Mouse (Mus musculus): ENCODE data around the gene Pnkd.

The Pnkd gene

DNA sequence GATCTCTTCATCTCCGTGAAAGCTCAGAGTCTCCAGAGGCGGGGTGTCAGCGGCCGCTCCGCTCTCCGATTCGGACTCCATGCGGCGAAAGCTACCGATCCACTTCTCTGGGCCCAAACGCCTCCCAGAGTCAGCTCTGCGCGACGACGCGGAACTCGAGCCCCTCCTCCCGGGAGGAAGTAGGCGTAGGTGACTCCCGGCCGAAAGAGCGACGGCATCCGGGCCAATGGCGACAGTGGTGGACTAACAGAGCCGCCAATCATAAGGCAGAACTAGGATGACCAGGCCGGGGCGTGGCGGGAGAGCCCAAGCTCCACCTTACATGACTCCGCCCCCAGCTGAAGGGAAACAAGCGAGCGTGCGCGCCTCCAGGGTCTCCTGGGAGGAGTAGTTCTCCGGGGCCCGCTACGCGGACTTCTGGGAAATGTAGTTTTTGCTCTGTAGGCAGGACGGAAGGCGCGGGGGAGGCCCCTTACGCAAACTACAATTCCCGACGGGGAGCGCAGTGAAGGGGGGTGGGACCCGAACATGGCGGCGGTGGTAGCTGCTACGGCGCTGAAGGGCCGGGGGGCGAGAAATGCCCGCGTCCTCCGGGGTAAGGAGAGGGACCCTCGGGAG, at the start of gene Pnkd, which contains the start of gene Aamp:
TSS of gene Pnkd (plus strand) at position 388 of the 618 bp plus-strand sequence.
TSS of gene Aamp (minus strand) at position 196 of the 618 bp plus-strand sequence.
- DNase-seq (ENCODE audit: low spot score), result peak; percentile 97

- peak; percentile 96 for DNase-seq (ENCODE audit: low spot score)
Measured at GRCm38 (mm10) chr1:74235938-74236589, 48.7 kb upstream of the Pnkd start, which contains the start of gene Arpc2. TSS of gene Arpc2 (plus strand) at chr1:74236084.

GRCm38 (mm10) chr1:74236590-74237317, 48.0 kb upstream of the Pnkd start:
- no peak for DNase-seq (ENCODE audit: low spot score)

- no peak for DNase-seq (ENCODE audit: low spot score)
Measured at GRCm38 (mm10) chr1:74237671-74238070, 47.1 kb upstream of the Pnkd start.

DNA sequence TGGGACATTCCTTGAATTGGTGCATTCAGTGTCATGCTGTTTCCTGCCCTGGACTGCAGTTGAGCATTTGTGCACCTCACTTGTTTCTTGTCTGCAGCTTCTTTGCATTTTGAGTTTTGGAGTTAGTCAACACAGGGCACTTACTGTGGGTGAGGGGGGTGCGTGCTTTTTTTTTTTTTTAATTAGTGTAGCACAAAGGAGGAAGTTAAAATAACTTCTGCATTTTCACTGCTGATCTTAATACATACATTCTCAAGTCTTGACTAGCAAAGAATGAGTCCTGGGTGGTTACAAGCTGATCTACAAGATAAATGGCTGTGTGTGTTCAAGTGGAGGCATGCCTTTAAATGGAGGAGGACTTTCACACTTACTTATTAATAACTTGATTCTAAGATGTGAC, 46.6 kb upstream of the Pnkd start:
- DNase-seq (ENCODE audit: low spot score), result no peak

- DNase-seq (ENCODE audit: low spot score), result no peak
Measured at GRCm38 (mm10) chr1:74239162-74239561, 45.6 kb upstream of the Pnkd start.

GRCm38 (mm10) chr1:74239618-74240017, 45.1 kb upstream of the Pnkd start:
- no peak for DNase-seq (ENCODE audit: low spot score)

DNA sequence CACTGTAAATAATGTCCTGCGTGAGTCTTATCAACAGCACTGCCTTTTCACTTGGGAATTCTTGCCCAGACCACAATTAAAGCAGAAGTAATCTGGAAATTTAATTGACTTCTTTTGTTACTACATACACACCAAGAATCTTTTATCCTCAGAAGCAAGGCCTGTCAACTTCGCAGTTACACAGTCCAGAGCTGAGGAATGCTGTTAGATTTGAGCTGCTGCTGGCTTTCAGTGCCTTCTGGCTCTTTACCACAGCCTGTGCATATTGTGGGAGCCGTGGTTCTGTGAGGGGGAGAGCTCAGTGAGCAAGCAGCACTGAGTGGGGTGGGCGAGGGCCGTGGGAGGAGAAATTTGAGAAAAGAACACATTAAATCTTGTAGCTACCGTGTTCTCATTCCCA, 44.4 kb upstream of the Pnkd start:
- DNase-seq (ENCODE audit: low spot score), result no peak

GRCm38 (mm10) chr1:74240832-74241231, 43.9 kb upstream of the Pnkd start:
- DNase-seq (ENCODE audit: low spot score), result no peak

GRCm38 (mm10) chr1:74245525-74245924, 39.2 kb upstream of the Pnkd start:
- no peak for DNase-seq (ENCODE audit: low spot score)

DNA sequence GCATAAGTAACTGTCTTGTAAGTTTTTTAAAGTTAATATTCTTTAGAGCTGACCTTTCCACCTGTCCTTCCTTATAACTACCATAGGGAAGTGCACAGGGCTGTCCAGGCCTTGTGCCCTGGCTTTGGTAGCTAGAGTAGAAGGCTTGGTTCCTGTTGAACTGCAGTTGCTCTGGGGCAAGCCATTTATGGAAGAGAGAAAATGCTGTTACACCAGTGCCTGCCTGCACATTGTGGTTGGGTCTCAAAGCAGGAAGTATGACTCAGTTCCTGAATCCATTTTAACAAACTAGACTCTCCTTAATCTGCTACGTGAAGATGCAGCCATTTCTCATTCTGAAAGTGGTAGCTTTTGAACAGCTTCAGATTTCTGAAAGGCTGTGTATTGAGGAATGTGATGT, 35.9 kb upstream of the Pnkd start:
- no peak for DNase-seq (ENCODE audit: low spot score)

DNA sequence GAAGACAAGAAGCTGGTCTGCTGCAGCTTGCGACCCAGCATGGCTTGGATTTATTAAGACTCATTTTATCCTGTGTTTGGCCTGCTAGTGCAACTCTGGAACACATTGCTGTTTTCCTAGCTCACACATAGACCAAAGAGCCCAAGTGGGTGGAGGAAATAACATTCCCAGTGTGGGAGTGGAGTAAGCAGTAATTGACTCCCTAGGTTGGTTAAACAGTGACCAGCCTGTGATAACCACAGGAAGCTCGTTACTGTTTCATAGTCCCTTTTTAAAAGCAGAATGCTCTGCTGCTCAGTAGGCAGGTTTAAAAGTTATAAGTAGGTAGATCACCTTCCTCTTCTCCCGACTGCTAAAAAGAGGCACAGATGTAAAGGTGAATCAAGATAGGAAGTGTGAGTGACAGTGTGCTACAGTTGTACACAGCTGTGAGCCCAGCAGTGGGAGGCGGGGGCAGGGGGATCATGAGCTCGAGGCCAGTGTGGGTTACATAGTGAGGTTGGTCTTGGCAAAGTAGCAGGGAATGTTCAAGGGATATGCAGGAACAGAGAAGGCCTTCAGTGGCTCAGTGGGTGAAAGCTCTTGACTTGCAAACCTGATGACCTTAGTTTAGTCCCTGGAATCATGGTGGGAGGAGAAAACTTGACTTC, 35.3 kb upstream of the Pnkd start:
- no peak for DNase-seq (ENCODE audit: low spot score)

- no peak for DNase-seq (ENCODE audit: low spot score)
Measured at GRCm38 (mm10) chr1:74250096-74250495, 34.6 kb upstream of the Pnkd start.

DNA sequence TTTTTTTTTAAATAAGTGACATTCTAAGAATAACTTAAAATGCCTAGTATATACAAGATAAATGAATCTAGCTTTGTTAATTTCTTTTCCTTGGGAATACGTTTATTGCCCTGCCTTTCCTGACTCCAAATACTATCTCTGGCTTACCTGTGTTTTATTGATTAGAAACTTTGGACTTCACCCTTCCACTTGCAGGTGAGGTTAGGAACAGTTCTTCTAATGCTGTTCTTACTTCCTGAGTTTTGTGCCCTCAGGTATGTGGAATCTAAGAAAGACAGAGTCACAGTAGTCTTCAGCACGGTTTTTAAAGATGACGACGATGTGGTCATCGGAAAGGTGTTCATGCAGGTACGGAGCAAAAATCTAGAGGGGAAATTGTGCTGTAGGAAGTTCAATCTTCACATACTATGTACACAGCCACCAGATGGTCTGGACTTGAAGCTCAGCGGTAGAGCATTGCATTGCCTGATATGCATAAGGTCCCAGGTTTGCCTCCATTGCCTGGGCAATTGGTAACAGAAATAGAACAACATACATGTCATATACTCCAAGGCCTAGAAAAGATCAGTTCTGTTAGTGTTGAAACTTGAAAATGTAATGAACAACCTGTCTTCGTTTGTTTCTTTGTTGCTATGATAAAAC, 28.9 kb upstream of the Pnkd start:
- no peak for DNase-seq (ENCODE audit: low spot score)

DNA sequence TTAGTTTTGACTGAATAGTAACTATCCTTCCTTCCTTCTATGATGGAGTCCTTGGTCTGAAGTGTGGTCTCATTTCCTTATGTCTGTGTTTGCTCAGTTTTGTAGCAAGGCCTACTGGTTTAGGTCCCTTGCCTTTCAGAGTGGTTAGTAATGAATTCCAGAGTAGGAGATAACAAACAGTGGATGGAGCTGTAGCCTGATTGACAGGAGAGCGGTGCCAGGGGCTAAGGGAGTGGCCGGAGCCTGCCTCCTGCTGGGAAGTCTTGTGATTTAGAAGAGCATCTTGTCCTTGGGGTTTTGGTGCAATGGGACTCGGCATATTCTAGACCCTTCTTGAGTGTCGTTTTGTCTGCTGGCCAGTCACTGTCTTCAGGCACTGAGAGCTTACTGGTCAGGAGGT, 27.9 kb upstream of the Pnkd start:
- DNase-seq (ENCODE audit: low spot score), result no peak

DNA sequence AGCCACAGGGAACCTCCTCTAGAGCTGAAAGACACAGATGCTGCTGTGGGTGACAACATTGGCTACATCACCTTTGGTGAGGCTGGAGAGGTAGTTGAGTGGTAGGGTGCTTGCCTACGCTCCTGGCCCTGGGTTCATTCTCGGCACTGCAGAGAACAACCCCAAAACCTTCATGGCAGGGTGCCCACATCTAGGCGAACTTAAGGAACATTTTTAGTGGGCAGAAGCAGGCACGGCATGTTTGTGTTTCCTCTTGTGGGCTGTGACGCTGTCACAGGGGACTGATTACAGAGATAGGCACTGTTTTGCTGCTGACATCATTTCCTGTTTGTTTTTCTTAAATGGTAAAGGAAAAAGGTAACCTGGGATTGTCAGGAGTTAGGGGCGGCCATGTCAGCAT, 22.2 kb upstream of the Pnkd start:
- no peak for DNase-seq (ENCODE audit: low spot score)

- no peak for DNase-seq (ENCODE audit: low spot score)
Measured at GRCm38 (mm10) chr1:74268750-74269149, 16.0 kb upstream of the Pnkd start.

DNA sequence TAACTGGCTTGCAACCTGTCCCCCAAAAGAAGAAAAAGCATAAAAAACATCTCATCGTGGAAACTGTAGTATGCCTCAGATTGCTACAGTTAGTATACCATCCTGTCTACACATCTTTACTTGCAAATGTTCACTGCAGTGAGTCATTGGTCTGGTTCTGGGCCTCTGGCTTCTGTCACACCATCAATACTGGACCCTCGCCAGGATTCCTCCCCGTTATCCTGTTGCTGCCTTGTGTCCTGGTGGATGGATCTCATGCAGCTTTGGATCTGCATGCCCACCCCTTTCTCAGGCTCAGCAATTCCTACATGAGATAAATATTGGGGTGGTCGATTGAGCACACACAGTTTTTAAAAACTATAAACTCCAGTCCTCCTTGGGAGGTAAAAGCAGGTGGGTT, 13.1 kb upstream of the Pnkd start:
- DNase-seq (ENCODE audit: low spot score), result no peak

GRCm38 (mm10) chr1:74275015-74275414, 9.7 kb upstream of the Pnkd start:
- DNase-seq (ENCODE audit: low spot score), result no peak

DNA sequence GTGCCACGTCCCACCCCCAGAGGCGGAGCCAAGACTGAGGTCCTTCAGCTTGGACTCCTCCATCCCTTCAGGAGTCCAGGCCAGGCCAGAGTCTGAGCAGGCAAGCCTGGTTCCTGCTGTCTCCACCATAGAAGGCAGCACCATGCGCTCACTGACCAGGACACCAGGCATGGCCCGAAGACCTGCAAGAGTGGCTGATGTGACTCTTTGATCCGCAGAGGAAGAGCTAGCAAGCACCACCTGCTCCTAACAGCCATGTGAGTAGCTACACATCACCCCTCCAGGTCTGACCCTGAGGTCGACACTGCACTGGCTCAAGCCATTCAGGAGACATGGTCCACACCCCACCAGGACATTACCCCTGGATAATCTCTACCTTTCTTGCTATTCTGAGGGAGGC, 7.7 kb upstream of the Pnkd start:
- no peak for DNase-seq (ENCODE audit: low spot score)

DNA sequence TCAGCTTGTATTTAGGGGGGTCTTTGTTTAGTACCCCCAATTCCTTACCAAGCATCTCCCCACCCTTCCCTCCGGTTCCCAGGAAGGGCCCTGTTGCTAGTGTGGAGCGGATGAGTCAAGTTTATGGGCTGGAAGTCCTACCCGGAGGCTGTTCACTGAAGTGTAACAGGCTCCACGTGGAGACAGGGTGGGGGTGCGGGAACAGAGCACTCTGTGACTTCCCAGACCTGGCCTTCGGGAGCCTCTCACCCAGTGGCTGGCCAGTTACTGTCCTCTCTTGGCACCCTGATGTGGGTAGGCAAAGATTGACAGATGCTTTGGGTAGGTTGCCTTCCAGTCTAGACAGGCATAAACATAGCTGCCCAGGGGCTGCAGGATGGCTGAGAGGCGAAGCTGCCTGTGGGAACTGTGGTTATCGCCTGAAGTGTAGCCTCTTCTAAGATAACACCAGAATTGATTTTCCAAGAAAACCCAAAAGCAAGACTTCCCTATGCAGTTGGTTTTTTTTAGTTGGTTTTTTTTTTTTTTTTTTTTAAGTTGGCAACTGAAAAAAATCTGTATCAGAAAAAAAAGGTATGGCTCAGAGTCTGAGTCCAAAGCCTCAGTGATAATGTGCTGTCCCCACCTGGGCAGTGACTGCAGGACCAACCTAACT, 6.7 kb upstream of the Pnkd start:
- DNase-seq (ENCODE audit: low spot score), result no peak

- no peak for DNase-seq (ENCODE audit: low spot score)
Measured at GRCm38 (mm10) chr1:74278538-74278937, 6.2 kb upstream of the Pnkd start, which contains the start of gene Gpbar1. TSS of gene Gpbar1 (plus strand) at chr1:74278550.

Measured in ovary, postnatal 14 days (tissue).